Mouse (Mus musculus) frontal cortex, adult 2 months (tissue): ENCODE data around the gene Dapk1. TPM values are rescaled to one million over a fixed set of nuclear protein-coding genes. Genes with fewer than 3 reads are reported as not detected.

Source experiments
- DNase-seq, 2 experiments: peaks; one replicate each; pipeline ENCODE4 v3.0.0; 2022; ENCODE audit warnings: low spot score in 1 of 2; ENCODE audit errors: extremely low spot score in 1 of 2
- polyA plus RNA-seq: library from polyadenylated mRNA; depleted of rRNA; stranded (reverse); fragments of >200 nt; gene quantifications from 2 replicates; pipeline ENCODE4 v1.2.3, GENCODE M21; 2012

Dapk1 gene
- polyA plus RNA-seq, 1 experiment, result 83.6 TPM

DNA sequence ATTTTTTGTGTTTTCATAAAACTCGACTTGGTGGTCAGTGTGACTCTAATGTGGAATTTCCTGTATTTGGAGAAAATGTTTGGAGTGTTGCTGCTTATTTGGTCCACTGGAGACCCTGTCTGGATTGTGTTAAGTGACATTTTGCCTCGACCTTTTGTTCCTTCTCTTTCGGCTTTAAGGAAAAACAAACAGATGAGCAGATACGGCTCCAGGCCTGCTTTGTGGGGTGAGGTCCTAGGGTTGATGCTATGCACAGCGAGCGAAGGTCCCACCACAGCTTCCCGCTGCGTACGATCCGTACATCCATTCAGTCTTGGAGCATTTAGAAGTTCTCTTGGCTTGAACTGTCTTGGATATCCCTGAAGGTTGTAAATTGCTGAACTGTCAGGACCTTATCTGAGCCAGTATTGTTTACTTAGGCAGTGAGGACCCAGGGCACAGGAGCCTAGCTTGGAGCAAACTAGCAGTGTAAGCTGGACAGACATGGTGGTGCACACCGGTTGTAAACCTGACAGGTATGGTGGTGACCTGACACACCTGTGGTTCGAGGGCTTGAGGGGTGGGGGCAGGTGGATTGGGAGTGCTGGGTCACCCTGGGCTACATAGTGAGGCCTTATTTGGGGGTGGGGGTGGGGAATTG is 84.4 kb downstream of the Dapk1 start:
- no peak for DNase-seq

- DNase-seq, result peak; percentile 40 to 77
These were observed 85.2 kb downstream of the Dapk1 start for GRCm38 (mm10) chr13:60686967-60687366.

DNA sequence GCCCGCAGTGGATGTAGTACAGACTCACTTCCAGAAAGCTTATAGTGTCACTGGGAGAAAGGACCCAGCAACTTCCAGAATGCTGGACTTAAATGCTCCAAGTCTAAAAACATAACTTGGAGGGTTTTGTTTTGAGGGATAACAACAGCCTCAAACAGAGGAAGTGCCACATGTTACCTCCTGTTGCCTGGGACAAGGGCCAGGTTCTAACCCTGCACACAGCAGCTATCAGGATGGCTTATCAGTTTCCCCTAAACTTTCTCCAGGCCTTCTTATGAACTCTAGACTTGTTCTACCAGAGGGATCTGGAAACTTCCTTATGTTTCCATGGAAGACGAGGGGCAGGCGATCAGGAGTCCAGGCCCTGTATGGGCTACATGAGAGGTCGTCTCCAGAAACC is 85.7 kb downstream of the Dapk1 start:
- no peak for DNase-seq

GRCm38 (mm10) chr13:60687891-60688290 is 86.1 kb downstream of the Dapk1 start:
- no peak for DNase-seq

GRCm38 (mm10) chr13:60690921-60691320 is 89.2 kb downstream of the Dapk1 start:
- DNase-seq, result no peak

DNA sequence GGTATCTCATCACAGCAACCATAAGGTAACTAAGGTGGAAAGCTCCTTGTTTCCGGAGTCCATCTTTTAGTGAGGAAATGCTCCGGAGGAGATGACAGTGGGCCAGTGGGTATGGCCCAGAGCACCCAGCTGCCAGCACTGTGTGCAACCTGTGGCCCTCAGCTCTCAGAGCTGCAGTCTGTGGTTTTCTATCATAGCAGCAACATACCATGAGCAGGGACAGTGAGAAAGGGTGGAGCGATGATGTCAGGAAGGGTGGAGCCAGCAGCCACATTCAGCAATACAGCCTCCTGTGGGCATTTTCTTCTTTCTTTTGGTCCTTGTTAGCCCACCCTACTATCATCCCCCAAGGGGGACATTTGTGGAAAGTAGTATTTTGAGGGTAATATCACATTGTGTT is 90.2 kb downstream of the Dapk1 start:
- no peak for DNase-seq

- no peak for DNase-seq
These were observed 93.6 kb downstream of the Dapk1 start for GRCm38 (mm10) chr13:60695186-60695980.

- no peak for DNase-seq
These were observed 94.6 kb downstream of the Dapk1 start for GRCm38 (mm10) chr13:60696323-60696722.

GRCm38 (mm10) chr13:60696741-60697140 is 95.0 kb downstream of the Dapk1 start:
- no peak for DNase-seq

GRCm38 (mm10) chr13:60698021-60698420 is 96.3 kb downstream of the Dapk1 start:
- DNase-seq, result no peak

DNA sequence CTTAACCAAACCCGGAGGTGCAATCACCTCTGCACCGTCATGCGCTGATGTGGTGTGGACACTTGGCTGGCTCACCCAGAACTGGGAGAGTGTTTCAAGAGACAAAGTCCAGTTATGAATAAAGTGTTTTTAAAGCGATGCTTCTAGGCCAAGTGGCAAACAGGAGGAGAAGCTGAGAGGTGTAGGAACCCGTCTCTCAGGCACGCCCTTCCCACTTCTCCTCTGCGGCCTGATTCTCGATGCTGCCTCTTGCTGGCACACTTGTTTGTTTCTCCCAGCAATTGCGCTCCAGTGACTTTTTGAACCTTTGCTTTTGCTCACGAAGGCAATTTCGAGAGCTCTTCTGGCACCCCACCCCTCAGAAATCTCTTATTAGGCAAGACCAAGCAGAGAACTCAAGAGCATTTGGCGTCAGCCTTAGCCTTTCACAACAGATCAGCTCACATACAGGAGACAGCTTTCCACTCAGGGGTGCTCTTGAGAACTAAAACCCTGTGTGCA is 100.0 kb downstream of the Dapk1 start:
- DNase-seq, result no peak

DNA sequence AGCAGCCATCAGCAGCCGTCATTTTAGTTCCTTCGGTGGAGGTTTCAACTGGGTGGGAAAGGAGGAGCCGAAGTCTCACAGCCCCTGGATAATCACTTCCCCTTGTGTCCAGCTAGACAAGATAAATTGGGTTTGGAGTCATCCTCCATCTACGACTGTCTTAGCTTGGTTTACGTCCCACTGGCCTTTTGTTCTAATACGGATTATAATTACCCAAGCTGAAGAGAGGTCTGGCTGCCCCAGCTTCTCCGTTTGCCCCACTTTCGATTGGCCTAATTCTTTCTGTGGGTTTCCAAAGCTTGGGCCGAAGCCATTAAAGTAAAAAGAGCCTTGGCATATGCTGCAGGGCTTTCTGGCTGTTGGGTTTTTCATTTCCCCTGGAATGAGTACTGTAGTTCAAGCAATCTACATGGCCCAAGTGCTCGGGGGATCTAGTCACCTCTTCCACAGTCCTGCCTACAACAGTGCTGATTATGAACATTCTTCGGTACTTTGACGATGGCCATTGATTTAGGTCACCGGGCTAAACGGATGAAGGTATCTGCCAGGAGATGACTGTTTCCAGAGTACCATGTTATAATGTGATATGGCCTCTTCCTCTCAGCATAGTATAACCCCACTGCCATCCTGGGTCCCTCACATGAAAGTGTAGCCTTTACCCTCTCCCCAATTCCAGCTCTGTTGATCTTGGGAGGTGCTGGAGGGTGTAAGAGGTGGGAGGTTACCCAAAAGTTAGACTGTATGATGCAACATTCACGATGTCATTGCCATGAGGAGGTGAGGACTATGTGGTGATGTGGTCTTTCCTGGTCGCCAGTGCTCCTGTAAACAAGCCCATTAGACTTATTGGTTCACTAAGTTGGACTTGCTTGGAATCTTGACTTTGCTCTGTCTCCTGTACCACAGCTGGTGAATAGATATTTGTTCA is 106.1 kb downstream of the Dapk1 start:
- DNase-seq, result peak in 1 of 2 experiments; percentile 61

GRCm38 (mm10) chr13:60709136-60709535 is 107.4 kb downstream of the Dapk1 start:
- DNase-seq, result no peak

DNA sequence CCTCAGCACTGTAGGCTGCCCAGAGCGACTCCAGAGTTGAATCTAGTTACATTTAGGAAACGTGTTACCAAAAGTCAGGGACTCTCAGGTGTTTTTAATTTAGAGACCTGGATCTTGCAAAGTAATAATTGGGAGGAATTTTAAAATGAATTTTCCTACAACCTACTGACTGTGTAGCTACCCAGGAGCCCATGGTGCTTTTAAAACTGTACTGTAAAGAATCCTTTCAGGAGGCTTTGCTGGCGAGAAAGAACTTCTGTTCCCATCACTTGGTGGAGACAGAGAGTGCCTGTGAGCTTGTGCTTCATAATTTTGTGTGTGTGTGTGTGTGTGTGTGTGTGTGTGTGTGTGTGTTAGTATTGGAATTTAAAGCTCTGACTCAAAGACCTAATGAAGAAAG is 109.2 kb downstream of the Dapk1 start:
- no peak for DNase-seq

- peak in 1 of 2 experiments; percentile 44 for DNase-seq
These were observed 111.8 kb downstream of the Dapk1 start for GRCm38 (mm10) chr13:60713537-60713936.

- DNase-seq, result no peak
These were observed 114.4 kb downstream of the Dapk1 start for GRCm38 (mm10) chr13:60716107-60716506.

- no peak for DNase-seq
These were observed 115.7 kb downstream of the Dapk1 start for GRCm38 (mm10) chr13:60717421-60717820.

DNA sequence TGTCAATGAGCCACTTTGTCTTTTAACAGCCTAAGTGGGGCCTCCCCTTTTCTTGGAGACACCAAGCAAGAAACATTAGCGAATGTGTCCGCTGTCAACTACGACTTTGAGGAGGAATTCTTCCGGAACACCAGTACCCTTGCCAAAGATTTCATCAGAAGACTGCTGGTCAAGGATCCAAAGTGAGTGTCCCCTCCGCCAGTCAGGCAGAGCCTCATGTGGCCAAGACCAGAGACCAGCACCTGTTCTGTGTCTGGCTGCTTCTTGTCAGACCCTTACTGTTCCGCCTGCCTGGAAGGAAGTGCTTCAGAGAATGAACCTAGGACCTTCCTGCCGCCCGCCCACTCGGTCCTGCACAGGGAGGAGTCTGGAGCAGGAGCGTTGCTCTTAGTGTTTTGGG is 117.8 kb downstream of the Dapk1 start:
- DNase-seq, result no peak

DNA sequence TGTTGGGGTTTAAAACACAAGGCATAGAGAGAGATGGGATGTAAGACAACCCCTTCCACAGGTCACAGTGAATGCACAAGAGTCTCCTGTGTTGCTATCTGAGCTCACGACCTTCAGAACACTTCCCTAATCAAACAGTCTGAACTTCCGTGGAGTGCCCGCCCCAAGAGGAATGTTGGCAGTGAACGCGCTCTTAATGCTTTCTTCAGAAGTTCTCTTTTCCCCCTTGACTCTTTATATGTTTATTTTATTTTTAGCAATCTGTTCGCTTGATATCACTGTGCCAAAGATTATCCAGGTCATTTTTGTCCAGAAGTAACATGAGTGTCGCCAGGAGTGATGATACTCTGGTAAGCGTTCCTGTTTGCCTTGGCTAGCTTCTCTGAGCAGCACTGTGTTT is 121.0 kb downstream of the Dapk1 start:
- no peak for DNase-seq

- peak in 1 of 2 experiments; percentile 31 for DNase-seq
These were observed 126.7 kb downstream of the Dapk1 start for GRCm38 (mm10) chr13:60728276-60729054.
